Mouse (Mus musculus) layer of hippocampus, postnatal 14 days (tissue): ENCODE measurements around the gene Duxbl3. TPM values are rescaled to one million over a fixed set of nuclear protein-coding genes. Genes with fewer than 3 reads are reported as not detected.
"Not testable (repeated sequence)": the region's sequence is repeated elsewhere in the genome, so short reads cannot be mapped to it uniquely, and the experiment has no call there.

Experiments
- DNase-seq, 2 experiments: peaks; one replicate each; pipeline ENCODE4 v3.0.0; 2021 to 2022; ENCODE audit warnings: low spot score in 2 of 2, mixed read lengths in 1 of 2
- long read RNA-seq, 2 experiments: library from polyadenylated mRNA; stranded (forward); transcript quantifications; one replicate each; pipeline ENCODE4 v2.0.0; 2021
- total RNA-seq, 2 experiments: library from RNA; stranded (reverse); gene quantifications; 2 replicates each; pipeline ENCODE4 v1.2.3; 2021

Duxbl3 gene
- total RNA-seq: 1 to 10 TPM; 1.9 to 2.8 TPM
- long read RNA-seq, experiment 1, partial matches to known transcripts: 0 of 1 reads
- long read RNA-seq, experiment 1, other reads (novel, unspliced or antisense): 1 of 1 reads
- long read RNA-seq, experiment 2: 0 reads

GRCm38 (mm10) chr14:26257756-26258617, at the start of gene Duxbl3:
Gene Duxbl3 (plus strand): TSS chr14:26257962.
- DNase-seq: not testable (repeated sequence)

- not testable (repeated sequence) for DNase-seq
These were observed 41.3 kb upstream of the Duxbl3 start for GRCm38 (mm10) chr14:26216233-26217000.

- not testable (repeated sequence) for DNase-seq
These were observed 20.6 kb upstream of the Duxbl3 start for GRCm38 (mm10) chr14:26237183-26237582.

GRCm38 (mm10) chr14:26258729-26259128, 967 bp downstream of the Duxbl3 start:
- not testable (repeated sequence) for DNase-seq

GRCm38 (mm10) chr14:26286737-26287136, 29.0 kb downstream of the Duxbl3 start:
- not testable (repeated sequence) for DNase-seq

GRCm38 (mm10) chr14:26293859-26294258, 36.1 kb downstream of the Duxbl3 start:
- no peak for DNase-seq

- no peak for DNase-seq
These were observed 39.3 kb downstream of the Duxbl3 start for GRCm38 (mm10) chr14:26297055-26297454.

- no peak for DNase-seq
These were observed 39.7 kb downstream of the Duxbl3 start for GRCm38 (mm10) chr14:26297484-26297883.

GRCm38 (mm10) chr14:26303111-26303510, 45.3 kb downstream of the Duxbl3 start:
- DNase-seq: peak; percentile 53 to 86

GRCm38 (mm10) chr14:26306032-26306431, 48.3 kb downstream of the Duxbl3 start:
- DNase-seq: no peak

GRCm38 (mm10) chr14:26308813-26309212, 51.1 kb downstream of the Duxbl3 start:
- DNase-seq: no peak

GRCm38 (mm10) chr14:26309511-26309910, 51.7 kb downstream of the Duxbl3 start:
- DNase-seq: no peak

- DNase-seq: no peak
These were observed 58.5 kb downstream of the Duxbl3 start for GRCm38 (mm10) chr14:26316246-26316730.

Other genes with a start within 250 kb of the Duxbl3 start
- 1 to 10 TPM; 5.3 to 8.9 TPM for gene Gm9780, start 215.3 kb upstream of the Duxbl3 start, total RNA-seq
- 10 to 100 TPM; 30.6 to 38.5 TPM for gene Tmem254c, start 190.6 kb upstream of the Duxbl3 start, total RNA-seq
- gene Cphx2, start 176.4 kb upstream of the Duxbl3 start, total RNA-seq: not detected
- gene Cphx3, start 175.7 kb upstream of the Duxbl3 start, total RNA-seq: not detected
- under 1 TPM; 0.26 to 0.37 TPM for gene Duxbl2, start 139.6 kb upstream of the Duxbl3 start, total RNA-seq
- gene Plac9b, start 75.5 kb upstream of the Duxbl3 start, total RNA-seq: 10 to 100 TPM; 21.2 to 31.5 TPM
- gene Tmem254b, start 50.9 kb upstream of the Duxbl3 start, total RNA-seq: 10 to 100 TPM; 40.2 to 41.4 TPM